Mouse (Mus musculus): Measurements from ENCODE around the gene Sik3.

Gene Sik3

GRCm38 (mm10) chr9:46224945-46225660, 212.5 kb downstream of the Sik3 start:
- no peak for DNase-seq (ENCODE audit: extremely low spot score, low spot score)

- no peak for DNase-seq (ENCODE audit: extremely low spot score, low spot score)
Observed at GRCm38 (mm10) chr9:46227064-46227614, 214.5 kb downstream of the Sik3 start.

- DNase-seq (ENCODE audit: extremely low spot score, low spot score): no peak
Observed at GRCm38 (mm10) chr9:46228491-46228890, 215.9 kb downstream of the Sik3 start, which contains the start of gene Apoa1. Gene Apoa1 (plus strand): TSS chr9:46228580.

- peak; percentile 82 for DNase-seq (ENCODE audit: extremely low spot score, low spot score)
Observed at GRCm38 (mm10) chr9:46229573-46230449, 217.2 kb downstream of the Sik3 start.

- no peak for DNase-seq (ENCODE audit: extremely low spot score, low spot score)
Observed at GRCm38 (mm10) chr9:46230450-46230975, 217.9 kb downstream of the Sik3 start.

GRCm38 (mm10) chr9:46235196-46235595, 222.6 kb downstream of the Sik3 start:
- DNase-seq (ENCODE audit: extremely low spot score, low spot score): no peak

- DNase-seq (ENCODE audit: extremely low spot score, low spot score): no peak
Observed at GRCm38 (mm10) chr9:46235596-46235648, 222.8 kb downstream of the Sik3 start, which contains the start of gene Apoc3. Gene Apoc3 (minus strand): TSS chr9:46235636.

GRCm38 (mm10) chr9:46235649-46236048, 223.0 kb downstream of the Sik3 start:
- no peak for DNase-seq (ENCODE audit: extremely low spot score, low spot score)

GRCm38 (mm10) chr9:46238850-46239249, 226.2 kb downstream of the Sik3 start:
- DNase-seq (ENCODE audit: extremely low spot score, low spot score): no peak

- DNase-seq (ENCODE audit: extremely low spot score, low spot score): no peak
Observed at GRCm38 (mm10) chr9:46240526-46241153, 228.0 kb downstream of the Sik3 start, which contains the start of gene Apoa4. Gene Apoa4 (plus strand): TSS chr9:46240696.

GRCm38 (mm10) chr9:46241818-46242217, 229.2 kb downstream of the Sik3 start:
- no peak for DNase-seq (ENCODE audit: extremely low spot score, low spot score)

GRCm38 (mm10) chr9:46243122-46243521, 230.5 kb downstream of the Sik3 start:
- no peak for DNase-seq (ENCODE audit: extremely low spot score, low spot score)

- DNase-seq (ENCODE audit: extremely low spot score, low spot score): no peak
Observed at GRCm38 (mm10) chr9:46243584-46243983, 231.0 kb downstream of the Sik3 start.

GRCm38 (mm10) chr9:46246752-46247324, 234.2 kb downstream of the Sik3 start:
- DNase-seq (ENCODE audit: extremely low spot score, low spot score): peak; percentile 60

GRCm38 (mm10) chr9:46256177-46256576, 243.6 kb downstream of the Sik3 start:
- no peak for DNase-seq (ENCODE audit: extremely low spot score, low spot score)

- no peak for DNase-seq (ENCODE audit: extremely low spot score, low spot score)
Observed at GRCm38 (mm10) chr9:46256658-46257385, 244.2 kb downstream of the Sik3 start.

- DNase-seq (ENCODE audit: extremely low spot score, low spot score): no peak
Observed at GRCm38 (mm10) chr9:46257546-46257945, 244.9 kb downstream of the Sik3 start.

- no peak for DNase-seq (ENCODE audit: extremely low spot score, low spot score)
Observed at GRCm38 (mm10) chr9:46259111-46259510, 246.5 kb downstream of the Sik3 start.

GRCm38 (mm10) chr9:46261131-46261530, 248.5 kb downstream of the Sik3 start:
- no peak for DNase-seq (ENCODE audit: extremely low spot score, low spot score)

- DNase-seq (ENCODE audit: extremely low spot score, low spot score): no peak
Observed at GRCm38 (mm10) chr9:46268343-46268873, 255.8 kb downstream of the Sik3 start, which contains the start of gene Apoa5. Gene Apoa5 (plus strand): TSS chr9:46268633.

GRCm38 (mm10) chr9:46269125-46269524, 256.5 kb downstream of the Sik3 start:
- no peak for DNase-seq (ENCODE audit: extremely low spot score, low spot score)
